Mouse (Mus musculus) cortical plate, adult 2 months (tissue): ENCODE results near the gene Fli1.

Experiments used
- CTCF ChIP-seq: fragments of 200-500 bp; IDR thresholded peaks from 2 replicates; pipeline ENCODE4 v1.5.1; 2011; ENCODE audit warnings: mild to moderate bottlenecking, control low read depth, low read length; ENCODE audit not compliant: insufficient read depth; ENCODE audit errors: extremely low read depth
- POLR2A ChIP-seq: fragments of 200-500 bp; IDR thresholded peaks from 2 replicates; pipeline ENCODE4 v1.6.1; 2011; ENCODE audit warnings: mild to moderate bottlenecking, low read length, control low read depth; ENCODE audit not compliant: insufficient read depth; ENCODE audit errors: extremely low read depth

GRCm38 (mm10) chr9:32412836-32413580 is 129.7 kb downstream of the Fli1 start:
- TF ChIP-seq POLR2A (no peak), CTCF (no peak)
